Mouse (Mus musculus) myocyte (in vitro differentiated cells): ENCODE data around the gene Gm10198. TPM values are rescaled to one million over a fixed set of nuclear protein-coding genes. Genes with fewer than 3 reads are reported as not detected.
A peak's percentile ranks its signal among the peaks of the same experiment; 100 is the strongest.

Experiments used
- H3K27me3 ChIP-seq: one replicate; pipeline ENCODE4 v1.6.1; 2011; ENCODE audit not compliant: control insufficient read depth, insufficient read depth, insufficient read length
- H3K36me3 ChIP-seq: one replicate; pipeline ENCODE4 v1.6.1; 2011; ENCODE audit not compliant: control insufficient read depth, insufficient read depth
- H3K4me2 ChIP-seq: one replicate; pipeline ENCODE4 v1.6.1; 2011; ENCODE audit warnings: low read depth, control low read depth
- H3K4me3 ChIP-seq: one replicate; pipeline ENCODE4 v1.5.1; 2011; ENCODE audit warnings: mild to moderate bottlenecking, control low read depth, moderate library complexity
- H3K79me2 ChIP-seq: one replicate; pipeline ENCODE4 v1.6.1; 2011; ENCODE audit not compliant: control insufficient read depth, insufficient read depth
- H3ac ChIP-seq: one replicate; pipeline ENCODE4 v1.6.1; 2011; ENCODE audit not compliant: control insufficient read depth, insufficient read length
- CEBPB ChIP-seq: IDR thresholded peaks from 2 replicates; pipeline ENCODE4 v1.6.1; 2011; ENCODE audit warnings: mild to moderate bottlenecking, moderate library complexity; ENCODE audit not compliant: poor library complexity, insufficient read depth, severe bottlenecking
- E2F4 ChIP-seq: IDR thresholded peaks from one replicate; pipeline ENCODE4 v1.6.1; 2011; ENCODE audit warnings: mild to moderate bottlenecking, control low read depth, moderate library complexity; ENCODE audit not compliant: insufficient read depth
- MAX ChIP-seq: IDR thresholded peaks from one replicate; pipeline ENCODE4 v1.6.1; 2011; ENCODE audit warnings: low read depth, mild to moderate bottlenecking, control low read depth
- MYOD1 ChIP-seq, 3 experiments: IDR thresholded peaks; one replicate each; pipeline ENCODE4 v1.6.1; 2011; ENCODE audit warnings: control low read depth in 2 of 3, low read depth in 2 of 3, mild to moderate bottlenecking in 2 of 3, moderate library complexity in 1 of 3; ENCODE audit not compliant: insufficient read length in 2 of 3, control insufficient read depth in 1 of 3
- MYOG ChIP-seq, 3 experiments: IDR thresholded peaks; one replicate each; pipeline ENCODE4 v1.6.1; 2011; ENCODE audit warnings: control low read depth in 2 of 3, low read depth in 2 of 3, mild to moderate bottlenecking in 2 of 3; ENCODE audit not compliant: insufficient read length in 2 of 3, control insufficient read depth in 1 of 3, insufficient read depth in 1 of 3
- POLR2A ChIP-seq: IDR thresholded peaks from one replicate; pipeline ENCODE4 v1.6.1; 2011; ENCODE audit warnings: low read depth, mild to moderate bottlenecking, control low read depth, moderate library complexity; ENCODE audit not compliant: insufficient read length
- POLR2AphosphoS2 ChIP-seq: IDR thresholded peaks from one replicate; pipeline ENCODE4 v1.6.1; 2011; ENCODE audit warnings: low read depth, control low read depth; ENCODE audit not compliant: insufficient read length
- REST ChIP-seq: IDR thresholded peaks from one replicate; pipeline ENCODE4 v1.6.1; 2011; ENCODE audit warnings: mild to moderate bottlenecking, control low read depth, moderate library complexity; ENCODE audit not compliant: insufficient read depth, insufficient read length
- SRF ChIP-seq: IDR thresholded peaks from one replicate; pipeline ENCODE4 v1.6.1; 2011; ENCODE audit warnings: low read depth; ENCODE audit not compliant: control insufficient read depth, insufficient read length
- TCF12 ChIP-seq: IDR thresholded peaks from one replicate; pipeline ENCODE4 v1.6.1; 2011; ENCODE audit warnings: mild to moderate bottlenecking, control low read depth; ENCODE audit not compliant: poor library complexity, insufficient read depth, severe bottlenecking
- TCF3 ChIP-seq: IDR thresholded peaks from one replicate; pipeline ENCODE4 v1.6.1; 2011; ENCODE audit warnings: low read depth, control low read depth; ENCODE audit not compliant: insufficient read length
- USF1 ChIP-seq: IDR thresholded peaks from one replicate; pipeline ENCODE4 v1.6.1; 2011; ENCODE audit warnings: low read depth, mild to moderate bottlenecking, control low read depth, moderate library complexity
- polyA plus RNA-seq: library from polyadenylated mRNA; unstranded; fragments of >200 nt; fragmentation: generic; extraction: Trizol; gene quantifications from one replicate; pipeline ENCODE4 v1.2.1, GENCODE M21; 2012; ENCODE audit warnings: missing spikeins

Gene Gm10198
- not detected for polyA plus RNA-seq

GRCm38 (mm10) chr13:111592485-111592884, at the start of gene Gm10198:
Gene Gm10198, plus strand, starts transcription at chr13:111592785.
- Histone ChIP-seq H3K4me2 (no peak within 1 kb of the TSS), H3ac (no peak within 1 kb of the TSS), H3K79me2 (no peaks in the 10 kb centered on the region), H3K27me3 (no peaks in the 10 kb centered on the region), H3K36me3 (no peaks in the 10 kb centered on the region), H3K4me3 (no peak within 1 kb of the TSS)
- TF ChIP-seq TCF3 (no peak), SRF (no peak), CEBPB (no peak), POLR2AphosphoS2 (no peak), REST (no peak), USF1 (no peak), MAX (no peak), MYOG (IDR thresholded peaks at IDR 0.05; ENCODE audit: control insufficient read depth in 1 of 3, insufficient read depth in 1 of 3, insufficient read length in 2 of 3, low read depth in 2 of 3) (no peak), TCF12 (no peak), POLR2A (no peak), E2F4 (no peak), MYOD1 (IDR thresholded peaks at IDR 0.05; ENCODE audit: control insufficient read depth in 1 of 3, insufficient read length in 2 of 3, low read depth in 2 of 3) (no peak)

GRCm38 (mm10) chr13:111545286-111545685, 47.3 kb upstream of the Gm10198 start:
- Histone ChIP-seq H3K36me3 (no peaks in the 10 kb centered on the region), H3K4me3 (no peak overlapping the region), H3K27me3 (no peaks in the 10 kb centered on the region), H3K79me2 (no peaks in the 10 kb centered on the region), H3K4me2 (no peak overlapping the region), H3ac (no peak overlapping the region)
- TF ChIP-seq POLR2AphosphoS2 (no peak), MYOD1 (IDR thresholded peaks at IDR 0.05; ENCODE audit: control insufficient read depth in 1 of 3, insufficient read length in 2 of 3, low read depth in 2 of 3) (peak in 1 of 3 experiments; percentile 46)

DNA sequence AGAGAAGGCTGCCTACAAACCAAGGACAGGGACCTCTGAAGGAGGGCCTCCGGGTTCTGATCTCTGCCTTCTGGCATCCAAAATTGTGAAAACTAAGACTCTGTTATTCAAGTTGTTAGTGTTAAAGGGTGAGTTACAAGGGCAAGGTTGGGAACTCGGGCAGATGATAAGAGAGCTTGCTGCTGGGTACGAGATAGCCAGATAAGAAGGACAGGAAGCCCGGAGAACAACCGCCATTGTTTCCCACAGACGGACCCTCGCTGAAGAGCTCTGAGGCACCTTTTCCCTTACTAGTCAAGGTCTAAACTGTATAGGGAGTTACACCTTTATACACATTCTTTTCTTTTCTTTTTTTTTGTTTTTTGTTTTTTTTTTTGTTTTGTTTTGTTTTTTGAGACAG, 39.8 kb upstream of the Gm10198 start:
- Histone ChIP-seq H3K79me2 (no peaks in the 10 kb centered on the region), H3K4me2 (no peak overlapping the region), H3K36me3 (no peaks in the 10 kb centered on the region), H3K4me3 (no peak overlapping the region), H3ac (no peak overlapping the region), H3K27me3 (no peaks in the 10 kb centered on the region)
- TF ChIP-seq TCF3: no peak

DNA sequence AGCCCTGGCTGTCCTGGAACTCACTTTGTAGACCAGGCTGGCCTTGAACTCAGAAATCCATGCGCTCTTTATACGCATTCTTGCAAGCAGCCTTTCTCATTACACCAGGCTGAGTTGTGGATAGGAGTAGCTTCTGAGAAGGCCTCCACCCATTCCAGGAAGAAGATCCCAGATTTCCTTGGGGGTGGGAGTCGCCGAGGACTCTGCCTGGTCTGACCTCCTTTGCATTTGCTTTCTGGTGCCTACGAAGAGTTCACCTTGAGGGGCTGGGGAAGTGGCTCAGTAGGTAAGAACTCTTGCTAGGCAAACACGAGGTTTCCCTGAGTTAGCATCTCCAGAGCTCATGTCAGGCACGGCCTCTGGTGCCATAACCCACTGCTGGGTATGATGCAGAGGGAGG, 39.4 kb upstream of the Gm10198 start:
- no peaks in the 10 kb centered on the region for H3K36me3 ChIP-seq
- H3K79me2 ChIP-seq: no peaks in the 10 kb centered on the region
- TF ChIP-seq SRF (no peak), CEBPB (no peak), MAX (no peak), TCF12 (no peak), USF1 (no peak), MYOG (IDR thresholded peaks at IDR 0.05; ENCODE audit: control insufficient read depth in 1 of 3, insufficient read depth in 1 of 3, insufficient read length in 2 of 3, low read depth in 2 of 3) (no peak), MYOD1 (IDR thresholded peaks at IDR 0.05; ENCODE audit: control insufficient read depth in 1 of 3, insufficient read length in 2 of 3, low read depth in 2 of 3) (no peak), E2F4 (no peak), POLR2A (no peak), POLR2AphosphoS2 (no peak), TCF3 (no peak), REST (no peak)
- no peak overlapping the region for H3K4me3 ChIP-seq
- no peak overlapping the region for H3K4me2 ChIP-seq
- H3K27me3 ChIP-seq: no peaks in the 10 kb centered on the region
- no peak overlapping the region for H3ac ChIP-seq

GRCm38 (mm10) chr13:111553941-111554340, 38.6 kb upstream of the Gm10198 start:
- TF ChIP-seq SRF (no peak), TCF12 (no peak), REST (no peak), POLR2AphosphoS2 (no peak), MYOD1 (IDR thresholded peaks at IDR 0.05; ENCODE audit: control insufficient read depth in 1 of 3, insufficient read length in 2 of 3, low read depth in 2 of 3) (no peak), POLR2A (no peak), TCF3 (no peak), MYOG (IDR thresholded peaks at IDR 0.05; ENCODE audit: control insufficient read depth in 1 of 3, insufficient read depth in 1 of 3, insufficient read length in 2 of 3, low read depth in 2 of 3) (no peak), E2F4 (no peak), USF1 (no peak)
- no peaks in the 10 kb centered on the region for H3K36me3 ChIP-seq
- no peaks in the 10 kb centered on the region for H3K79me2 ChIP-seq
- no peak overlapping the region for H3K4me2 ChIP-seq
- H3ac ChIP-seq: no peak overlapping the region
- no peak overlapping the region for H3K4me3 ChIP-seq
- no peaks in the 10 kb centered on the region for H3K27me3 ChIP-seq
